Mouse (Mus musculus) MN1 (cell line): ENCODE data around the gene Armc7.
"Not testable (repeated sequence)": the region's sequence is repeated elsewhere in the genome, so short reads cannot be mapped to it uniquely, and the experiment has no call there.

ENCODE experiments used
- DNase-seq: peaks from one replicate; pipeline ENCODE4 v3.0.0-alpha.2; 2016; ENCODE audit warnings: low spot score

Gene Armc7

GRCm38 (mm10) chr11:115526446-115526845 is 51.0 kb downstream of the Armc7 start:
- not testable (repeated sequence) for DNase-seq

GRCm38 (mm10) chr11:115534759-115535371 is 59.4 kb downstream of the Armc7 start:
- DNase-seq = no peak

- DNase-seq = peak; percentile 70
Measured at GRCm38 (mm10) chr11:115535401-115536037, 60.1 kb downstream of the Armc7 start.

- DNase-seq = peak; percentile 96
Measured at GRCm38 (mm10) chr11:115536038-115536681, 60.7 kb downstream of the Armc7 start, which contains the start of gene Sumo2. Gene Sumo2, minus strand, starts transcription at chr11:115536276.

- DNase-seq = peak; percentile 71
Measured at GRCm38 (mm10) chr11:115536856-115537568, 61.5 kb downstream of the Armc7 start.

- no peak for DNase-seq
Measured at GRCm38 (mm10) chr11:115538045-115538444, 62.6 kb downstream of the Armc7 start.
